Mouse (Mus musculus) C2C12 (cell line): ENCODE data around the gene Add3. TPM values are rescaled to one million over a fixed set of nuclear protein-coding genes. Genes with fewer than 3 reads are reported as not detected.

Experiments
- H3K27me3 ChIP-seq: one replicate; pipeline ENCODE4 v1.6.1; 2011; ENCODE audit not compliant: control insufficient read depth, insufficient read depth, insufficient read length
- H3K36me3 ChIP-seq: one replicate; pipeline ENCODE4 v1.6.1; 2011; ENCODE audit not compliant: control insufficient read depth, insufficient read depth
- H3K4me3 ChIP-seq: one replicate; pipeline ENCODE4 v1.5.1; 2011; ENCODE audit warnings: mild to moderate bottlenecking, control low read depth; ENCODE audit not compliant: poor library complexity, insufficient read depth, severe bottlenecking
- H3K79me2 ChIP-seq: one replicate; pipeline ENCODE4 v1.6.1; 2011; ENCODE audit not compliant: control insufficient read depth, insufficient read depth
- H3K79me3 ChIP-seq: one replicate; pipeline ENCODE4 v1.6.1; 2011; ENCODE audit warnings: low read depth, control low read depth
- H3ac ChIP-seq: one replicate; pipeline ENCODE3; 2011; ENCODE audit warnings: low read depth; ENCODE audit not compliant: control insufficient read depth, insufficient read length
- CEBPB ChIP-seq: IDR thresholded peaks from one replicate; pipeline ENCODE4 v1.6.1; 2011; ENCODE audit warnings: low read depth, mild to moderate bottlenecking, control low read depth, moderate library complexity
- CTCF ChIP-seq: IDR thresholded peaks from one replicate; pipeline ENCODE4 v1.5.1; 2011; ENCODE audit not compliant: control insufficient read depth, insufficient read depth, insufficient read length
- FOSL1 ChIP-seq: IDR thresholded peaks from one replicate; pipeline ENCODE4 v1.8.0; 2011; ENCODE audit warnings: mild to moderate bottlenecking, low read length; ENCODE audit not compliant: poor library complexity, insufficient read depth, severe bottlenecking
- MAX ChIP-seq: IDR thresholded peaks from one replicate; pipeline ENCODE4 v1.6.1; 2011; ENCODE audit warnings: mild to moderate bottlenecking, control low read depth
- MYOD1 ChIP-seq: IDR thresholded peaks from one replicate; pipeline ENCODE4 v1.6.1; 2011; ENCODE audit warnings: low read depth; ENCODE audit not compliant: control insufficient read depth, insufficient read length
- MYOG ChIP-seq: IDR thresholded peaks from one replicate; pipeline ENCODE4 v1.6.1; 2011; ENCODE audit not compliant: control insufficient read depth, insufficient read length; ENCODE audit errors: extremely low read depth
- USF1 ChIP-seq: IDR thresholded peaks from one replicate; pipeline ENCODE4 v1.6.1; 2011; ENCODE audit warnings: low read depth, mild to moderate bottlenecking, control low read depth, moderate library complexity
- polyA plus RNA-seq: library from polyadenylated mRNA; unstranded; fragments of >200 nt; fragmentation: generic; extraction: Trizol; gene quantifications from one replicate; pipeline ENCODE4 v1.2.1, GENCODE M21; 2012; ENCODE audit warnings: missing spikeins

Add3 gene
- polyA plus RNA-seq, 1 experiment: 1.6 TPM

DNA sequence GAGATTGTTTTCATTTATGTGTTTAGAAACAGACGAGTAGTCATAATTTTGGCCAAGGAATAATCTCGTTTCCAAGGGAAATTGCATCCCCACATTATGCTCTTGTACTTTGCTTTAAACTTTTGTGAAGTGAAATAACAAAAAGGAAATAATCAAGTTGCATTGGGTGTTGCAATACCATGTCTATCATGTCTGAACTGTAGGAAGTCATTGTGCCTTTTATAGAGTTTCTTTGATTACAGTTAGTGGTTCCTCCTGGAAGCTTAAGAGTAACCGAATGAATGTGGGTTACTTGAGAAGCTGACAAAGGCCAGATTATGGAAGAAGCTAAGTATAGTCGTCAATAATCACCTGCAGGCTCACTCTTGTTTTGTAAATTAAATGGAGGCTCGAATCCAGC is 16.9 kb downstream of the Add3 start:
- H3K79me2 ChIP-seq: no peaks in the 10 kb centered on the region
- H3K4me3 ChIP-seq: no peak overlapping the region
- H3ac ChIP-seq: no peak overlapping the region
- H3K36me3 ChIP-seq: no peaks in the 10 kb centered on the region
- no peaks in the 10 kb centered on the region for H3K79me3 ChIP-seq
- TF ChIP-seq MAX: no peak
- TF ChIP-seq USF1: no peak
- TF ChIP-seq CEBPB: no peak
- TF ChIP-seq MYOG: no peak
- no peak for TF ChIP-seq FOSL1
- TF ChIP-seq CTCF: no peak
- no peak for TF ChIP-seq MYOD1
- peaks cover 4% of the 10 kb centered on the region for H3K27me3 ChIP-seq

DNA sequence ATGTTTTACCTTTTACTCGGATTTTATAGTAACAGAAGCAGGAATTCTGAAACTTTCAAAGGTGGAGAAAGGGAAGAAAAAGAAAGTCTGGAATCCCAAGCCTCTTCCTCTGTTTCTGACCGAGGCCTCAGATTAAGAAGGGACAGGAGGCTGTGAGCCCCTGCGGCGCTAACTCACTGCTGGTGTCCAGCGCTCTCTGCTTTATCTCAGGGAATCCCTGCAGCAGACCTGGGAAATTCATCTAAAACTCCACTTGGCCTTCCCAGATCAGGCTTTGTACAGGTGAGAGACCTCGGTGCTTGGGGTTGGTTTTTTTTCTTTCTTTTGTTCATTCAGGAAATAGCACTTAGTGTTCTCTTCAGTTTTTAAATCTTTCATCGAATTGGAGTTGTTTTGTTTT is 19.1 kb downstream of the Add3 start:
- H3K79me3 ChIP-seq: no peaks in the 10 kb centered on the region
- no peak overlapping the region for H3ac ChIP-seq
- no peak overlapping the region for H3K4me3 ChIP-seq
- TF ChIP-seq MYOG (no peak), FOSL1 (no peak), CEBPB (no peak), MAX (no peak), USF1 (no peak), CTCF (no peak), MYOD1 (no peak)
- H3K79me2 ChIP-seq: no peaks in the 10 kb centered on the region
- H3K27me3 ChIP-seq: no peaks in the 10 kb centered on the region
- no peaks in the 10 kb centered on the region for H3K36me3 ChIP-seq

DNA sequence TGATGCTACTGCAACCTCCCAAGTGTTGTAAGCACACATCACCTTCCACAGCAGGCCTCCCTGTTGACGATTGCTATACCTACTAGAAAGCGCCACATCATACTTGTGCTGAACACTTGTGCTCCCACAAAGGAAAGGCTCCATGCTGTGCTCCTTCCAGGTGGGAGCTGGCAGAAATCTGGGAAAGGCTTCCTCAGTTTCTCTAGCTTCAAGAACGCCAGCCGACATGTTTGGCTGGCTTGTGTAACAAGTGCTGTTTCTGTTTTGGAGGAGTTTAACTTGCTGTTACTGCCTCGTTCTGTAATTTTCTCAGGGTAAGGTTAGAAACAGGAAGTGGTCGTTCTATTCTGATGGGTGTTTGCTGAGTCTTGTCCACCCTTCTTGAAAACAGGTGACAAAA is 22.7 kb downstream of the Add3 start:
- Histone ChIP-seq H3K79me3 (no peaks in the 10 kb centered on the region), H3K4me3 (no peak overlapping the region), H3K27me3 (no peaks in the 10 kb centered on the region), H3K36me3 (no peaks in the 10 kb centered on the region), H3K79me2 (no peaks in the 10 kb centered on the region), H3ac (no peak overlapping the region)
- TF ChIP-seq MYOG: no peak
- TF ChIP-seq FOSL1: no peak
- no peak for TF ChIP-seq CTCF
- TF ChIP-seq USF1: no peak
- no peak for TF ChIP-seq MAX
- TF ChIP-seq CEBPB: no peak
- TF ChIP-seq MYOD1: no peak

DNA sequence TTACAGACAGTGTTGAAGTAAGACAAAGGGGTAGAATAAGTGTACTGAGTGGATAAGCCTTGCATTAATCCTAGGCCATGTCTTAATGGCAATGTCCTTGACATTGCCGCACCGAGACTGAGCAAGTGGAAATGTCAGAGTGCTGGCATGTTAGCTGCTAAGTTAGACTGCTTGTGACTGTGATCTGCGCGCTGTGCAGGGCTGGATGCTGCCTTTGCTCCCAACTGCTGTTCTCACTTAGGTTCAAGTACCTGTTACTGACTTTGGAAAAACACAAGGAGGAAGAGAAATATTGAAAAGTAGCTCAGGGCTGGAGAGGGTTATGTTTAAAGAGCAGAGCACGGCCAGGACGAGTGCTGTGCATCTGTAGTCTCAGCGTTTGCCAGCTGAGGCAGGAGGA is 24.4 kb downstream of the Add3 start:
- TF ChIP-seq MAX (no peak), CTCF (no peak), MYOD1 (no peak), MYOG (no peak), USF1 (no peak), FOSL1 (no peak), CEBPB (no peak)
- H3ac ChIP-seq: no peak overlapping the region
- no peaks in the 10 kb centered on the region for H3K79me3 ChIP-seq
- H3K27me3 ChIP-seq: no peaks in the 10 kb centered on the region
- H3K36me3 ChIP-seq: no peaks in the 10 kb centered on the region
- H3K4me3 ChIP-seq: no peak overlapping the region
- H3K79me2 ChIP-seq: no peaks in the 10 kb centered on the region

DNA sequence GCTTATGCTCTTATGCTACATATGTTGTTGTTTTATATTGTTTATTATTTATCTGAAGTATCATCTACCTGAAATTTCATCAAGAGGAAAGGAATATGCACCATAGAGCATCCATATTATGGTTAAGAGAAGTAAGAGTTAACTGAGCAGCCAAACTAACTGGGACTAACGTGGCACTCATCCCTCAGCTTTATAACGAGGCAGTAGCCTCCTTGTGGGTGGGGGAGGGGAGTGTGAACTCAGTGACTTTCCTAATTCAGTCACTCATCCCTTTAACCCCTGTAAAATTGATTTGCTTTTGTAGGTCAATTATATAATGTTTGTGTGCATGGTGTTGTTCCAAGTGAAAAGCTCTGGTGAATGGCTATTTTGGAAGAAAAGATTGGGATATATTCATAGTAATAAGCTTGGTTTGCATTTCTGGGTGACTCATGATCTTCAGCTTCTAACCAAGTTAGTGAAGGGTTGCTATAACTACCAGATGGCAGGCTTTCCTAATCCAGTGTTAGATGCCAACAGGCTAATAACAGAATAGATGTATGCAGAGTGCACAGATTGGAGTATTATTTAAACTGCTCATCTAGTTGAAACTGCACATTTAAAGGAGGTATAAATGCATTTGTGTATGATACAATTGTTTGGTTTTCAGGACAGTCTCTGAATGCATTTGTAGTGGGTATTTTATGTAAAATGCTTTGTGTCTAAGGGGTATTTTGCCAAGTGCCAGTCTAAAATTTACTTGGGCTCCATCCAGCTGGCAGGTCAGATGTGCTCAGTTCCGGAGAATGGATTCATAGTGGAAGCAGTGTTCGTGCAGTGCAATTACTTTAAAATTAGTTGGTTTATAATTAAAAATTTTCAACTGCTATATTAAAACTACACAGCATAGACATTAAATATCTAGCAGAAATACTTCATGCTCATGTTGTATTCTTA is 25.3 kb downstream of the Add3 start:
- no peaks in the 10 kb centered on the region for H3K79me3 ChIP-seq
- no peaks in the 10 kb centered on the region for H3K79me2 ChIP-seq
- no peak for TF ChIP-seq CEBPB
- TF ChIP-seq MYOG: no peak
- TF ChIP-seq CTCF: no peak
- no peak for TF ChIP-seq USF1
- no peak for TF ChIP-seq MYOD1
- no peak for TF ChIP-seq MAX
- H3K27me3 ChIP-seq: no peaks in the 10 kb centered on the region
- no peak overlapping the region for H3K4me3 ChIP-seq
- H3K36me3 ChIP-seq: no peaks in the 10 kb centered on the region
- H3ac ChIP-seq: no peak overlapping the region
